Mouse (Mus musculus) spleen, adult 2 months (tissue): ENCODE measurements at regions not wholly inside any gene's neighbourhood (a gene's known extent, or its start where the extent isn't known, plus 50 kb on each side); places are given as distances from the start of the nearest gene placed in this dataset.

ENCODE experiments used
- CTCF ChIP-seq: fragments of 200-500 bp; IDR thresholded peaks from 2 replicates; pipeline ENCODE4 v1.5.1; 2011; ENCODE audit warnings: mild to moderate bottlenecking, inconsistent platforms; ENCODE audit not compliant: insufficient read depth, insufficient read length, insufficient replicate concordance; ENCODE audit errors: extremely low read depth
- POLR2A ChIP-seq: fragments of 200-500 bp; IDR thresholded peaks from 2 replicates; pipeline ENCODE4 v1.6.1; 2011; ENCODE audit warnings: low read depth, low read length, inconsistent platforms

GRCm38 (mm10) chr4:56127730-56128482 is 595.6 kb upstream of the Klf4 start:
- TF ChIP-seq CTCF (no peak), POLR2A (no peak)
